Mouse (Mus musculus) retina, adult 2 months (tissue): ENCODE measurements around the gene Olfr1155.

Experiments used
- DNase-seq: peaks from one replicate; pipeline ENCODE4 v3.0.0-alpha.2; 2012; ENCODE audit warnings: low read depth, low spot score

Gene Olfr1155

DNA sequence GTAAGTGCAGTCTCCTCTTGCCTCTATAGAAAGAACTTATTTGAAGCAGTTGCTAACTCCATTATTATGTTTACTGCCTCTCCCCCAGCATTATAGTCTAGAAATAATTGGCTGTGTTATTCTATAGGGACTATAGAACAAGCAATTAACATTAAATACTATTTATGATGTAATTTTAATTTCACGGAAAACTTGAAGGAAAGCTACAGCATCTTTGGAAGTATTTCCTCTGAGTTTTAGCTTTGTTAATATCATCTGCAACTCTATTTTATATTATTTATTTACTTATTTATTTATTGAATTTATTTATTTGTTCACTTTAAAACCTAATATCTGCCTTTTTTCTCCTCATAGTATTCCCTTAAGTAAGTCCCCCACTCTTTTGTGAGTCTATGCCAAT, at the start of gene Olfr1155:
Olfr1155 (minus strand) TSS at position 101 of the 400 bp plus-strand sequence.
- no peak for DNase-seq

DNA sequence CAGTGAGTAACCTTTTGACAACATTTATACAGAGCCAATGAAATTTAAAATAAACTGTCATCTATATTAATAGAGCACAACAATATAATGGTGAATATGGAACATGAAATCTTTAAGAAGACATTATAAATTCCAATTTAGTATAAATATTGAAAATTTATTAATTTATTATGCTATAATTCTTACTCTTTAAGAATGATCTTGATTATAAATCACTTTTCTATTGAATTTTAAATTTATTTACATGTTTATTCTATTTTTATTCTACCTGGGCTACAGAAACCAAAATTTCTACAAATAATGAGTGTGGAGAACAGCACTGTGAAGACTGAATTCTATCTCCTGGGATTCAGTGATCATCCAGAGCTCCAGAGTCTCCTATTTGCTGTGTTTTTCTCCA, 44.9 kb upstream of the Olfr1155 start, which contains the start of gene Olfr1158:
Olfr1158 (plus strand) TSS at position 301 of the 400 bp plus-strand sequence.
- no peak for DNase-seq

DNA sequence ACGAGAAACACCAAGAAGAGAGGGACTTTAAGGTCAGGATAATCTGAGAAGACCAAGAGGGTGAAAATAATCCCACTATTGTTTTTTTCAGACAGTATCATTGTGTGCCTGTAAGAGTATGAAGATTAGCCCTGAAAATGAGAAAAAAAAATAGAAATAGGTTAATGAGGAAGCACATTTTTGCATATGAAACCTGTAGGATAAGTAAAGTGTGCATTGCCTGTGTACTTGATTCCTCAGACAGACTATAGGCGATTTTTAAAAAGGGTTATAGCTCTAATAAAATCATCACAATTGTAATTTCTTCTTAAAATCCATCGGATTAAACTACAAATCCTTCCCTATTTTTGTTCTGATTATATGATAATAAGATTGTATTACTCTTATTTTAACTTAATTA, 29.6 kb upstream of the Olfr1155 start, which contains the start of gene Olfr74:
Olfr74 (minus strand) TSS at position 101 of the 400 bp plus-strand sequence.
- DNase-seq, result no peak

DNA sequence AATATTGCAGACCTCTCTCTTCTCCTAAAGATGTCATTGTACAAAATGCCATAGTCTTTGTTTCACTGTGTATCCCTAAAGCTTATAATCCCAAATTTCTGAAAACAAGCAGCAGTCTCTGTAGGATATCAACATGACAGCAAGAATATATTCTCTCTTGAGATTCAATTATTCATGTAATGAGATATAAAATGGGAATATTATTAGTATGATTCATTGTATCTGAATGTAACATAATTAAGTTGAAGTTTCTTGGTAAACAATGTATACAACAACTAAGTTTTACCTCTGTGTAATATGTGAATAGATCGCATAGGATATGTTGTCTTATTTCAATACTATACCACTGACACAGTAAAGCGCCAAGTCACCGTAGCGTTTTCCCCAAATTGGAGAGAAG, 23.3 kb upstream of the Olfr1155 start, which contains the start of gene Olfr1157:
Olfr1157 (minus strand) TSS at position 101 of the 400 bp plus-strand sequence.
- DNase-seq, result no peak

DNA sequence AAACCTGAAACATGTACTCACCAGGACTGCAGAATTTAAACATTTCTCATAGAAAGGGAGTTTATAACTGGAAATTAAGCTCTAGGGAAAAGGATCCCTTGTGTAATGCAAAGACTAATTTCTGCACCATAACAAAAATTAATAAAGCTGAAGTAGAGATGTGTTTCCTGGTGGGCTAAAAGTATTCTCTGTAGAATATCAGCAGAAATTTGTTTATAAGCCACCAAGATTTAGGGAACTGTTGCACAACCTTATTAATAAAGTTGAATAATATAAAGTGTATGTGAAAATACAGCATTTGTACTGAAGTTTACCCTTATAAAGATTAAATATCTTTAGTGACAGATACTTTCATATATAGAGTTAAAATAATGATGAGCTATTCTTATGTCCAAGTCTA, 8.1 kb upstream of the Olfr1155 start, which contains the start of gene Olfr1156:
Olfr1156 (minus strand) TSS at position 101 of the 400 bp plus-strand sequence.
- no peak for DNase-seq

DNA sequence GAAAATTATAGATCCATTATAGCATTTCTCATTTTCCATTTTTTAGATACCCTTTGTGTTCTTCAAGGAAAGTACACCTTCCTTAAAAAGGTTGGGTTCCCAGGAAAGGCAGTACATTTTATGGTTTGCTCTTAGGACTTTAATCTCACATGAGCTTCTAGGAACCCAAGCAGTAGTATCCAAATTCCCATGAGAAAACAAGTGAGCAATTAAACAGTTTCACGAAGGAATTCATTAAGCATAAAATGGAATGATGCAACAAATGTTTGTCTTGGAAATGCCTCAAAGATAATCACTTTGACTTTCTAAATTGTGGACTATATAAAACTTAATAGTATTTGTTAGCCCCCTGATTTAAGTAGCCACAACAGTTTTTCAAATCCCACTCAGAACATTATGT, 39.9 kb downstream of the Olfr1155 start, which contains the start of gene Olfr1154:
Olfr1154 (minus strand) TSS at position 101 of the 400 bp plus-strand sequence.
- no peak for DNase-seq

DNA sequence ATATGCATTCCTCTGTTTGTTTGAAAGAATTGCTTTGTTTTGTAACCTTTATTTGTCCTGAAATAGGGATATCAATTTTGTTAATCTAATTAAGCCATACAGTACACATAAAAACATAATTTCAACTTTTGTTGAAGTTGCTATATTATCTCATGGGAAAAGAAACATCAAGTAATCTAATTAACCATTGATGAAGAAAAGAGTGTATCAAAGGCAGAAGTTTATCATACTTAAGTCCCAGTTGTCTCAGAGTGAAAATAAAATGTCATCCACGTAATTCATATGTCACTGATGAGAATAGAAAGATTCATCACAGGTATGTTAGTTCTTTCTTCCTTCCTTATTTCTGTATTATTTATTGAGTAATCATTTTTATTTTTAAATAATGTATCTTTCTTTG, 50.3 kb downstream of the Olfr1155 start, which contains the start of gene Olfr1153:
Olfr1153 (plus strand) TSS at position 301 of the 400 bp plus-strand sequence.
- DNase-seq, result no peak
